Mouse (Mus musculus) heart, postnatal 10 days (tissue): ENCODE data around the gene Ccdc34. TPM values are rescaled to one million over a fixed set of nuclear protein-coding genes. Genes with fewer than 3 reads are reported as not detected.
A peak's percentile ranks its signal among the peaks of the same experiment; 100 is the strongest.

Experiments used
- DNase-seq, 2 experiments: peaks; one replicate each; pipeline ENCODE4 v3.0.0; 2021
- intact Hi-C: fragments of 180-260 bp; cut with DNase I; formaldehyde crosslinking; loops from one replicate; pipeline ENCODE4 v1.15.1; 2025
- total RNA-seq, 2 experiments: library from RNA; stranded (reverse); gene quantifications; 2 replicates each; pipeline ENCODE4 v1.2.3; 2021

The Ccdc34 gene
- total RNA-seq, 2 experiments from 2014 or later: 12.4 to 14.0 TPM

DNA sequence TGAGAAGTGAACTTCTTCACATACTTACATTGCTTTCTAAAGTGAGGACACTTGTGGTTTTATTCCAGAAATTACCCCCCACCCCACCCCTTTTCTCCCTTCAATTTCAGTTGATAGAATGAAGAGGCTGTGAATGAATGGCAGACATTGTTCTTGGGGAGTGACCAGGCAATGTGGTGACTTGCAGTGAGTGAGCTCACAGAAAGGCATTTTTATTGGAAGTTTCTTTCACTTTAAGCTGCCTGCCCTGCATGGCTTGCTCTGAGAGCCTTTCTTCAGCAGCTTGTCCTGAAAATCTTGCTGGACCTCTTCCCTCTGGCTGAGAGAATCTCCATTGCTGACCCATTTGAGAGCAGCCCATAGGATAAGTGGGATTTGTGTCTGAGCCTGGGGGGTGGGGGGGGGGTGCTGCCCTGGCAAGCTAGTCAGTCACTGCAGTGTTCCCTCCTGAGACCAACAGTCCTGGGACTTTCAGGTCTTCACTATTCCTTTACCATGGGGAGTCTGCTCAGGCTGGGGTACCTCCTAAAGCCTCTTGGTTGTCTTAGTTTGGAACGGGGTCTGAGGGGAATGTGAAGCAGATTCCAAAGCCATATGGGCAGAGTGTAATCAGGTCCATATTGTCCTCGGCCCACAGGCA lies 159.3 kb downstream of the Ccdc34 start:
- intact Hi-C loops: no loop called here
- peak in 1 of 2 experiments; percentile 36 for DNase-seq

DNA sequence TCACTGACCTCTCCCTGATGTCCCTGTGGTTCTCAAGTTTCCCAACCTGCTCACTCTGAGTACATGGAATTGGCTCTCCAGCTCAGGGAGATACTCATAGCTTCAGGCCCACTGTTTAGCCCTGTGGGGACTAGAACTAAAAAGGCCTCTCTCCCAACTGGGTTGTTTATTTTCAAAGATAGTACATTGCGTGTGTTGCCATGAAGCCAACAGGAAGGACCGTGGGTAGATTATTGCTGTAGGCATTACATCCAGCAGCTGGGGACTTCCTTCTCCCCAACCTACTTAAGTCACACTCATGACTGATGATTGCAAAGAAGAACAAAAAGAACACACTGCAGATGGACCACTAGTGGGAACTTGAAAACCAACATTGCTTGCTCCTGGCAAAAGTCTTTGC lies 159.8 kb downstream of the Ccdc34 start:
- DNase-seq: no peak

DNA sequence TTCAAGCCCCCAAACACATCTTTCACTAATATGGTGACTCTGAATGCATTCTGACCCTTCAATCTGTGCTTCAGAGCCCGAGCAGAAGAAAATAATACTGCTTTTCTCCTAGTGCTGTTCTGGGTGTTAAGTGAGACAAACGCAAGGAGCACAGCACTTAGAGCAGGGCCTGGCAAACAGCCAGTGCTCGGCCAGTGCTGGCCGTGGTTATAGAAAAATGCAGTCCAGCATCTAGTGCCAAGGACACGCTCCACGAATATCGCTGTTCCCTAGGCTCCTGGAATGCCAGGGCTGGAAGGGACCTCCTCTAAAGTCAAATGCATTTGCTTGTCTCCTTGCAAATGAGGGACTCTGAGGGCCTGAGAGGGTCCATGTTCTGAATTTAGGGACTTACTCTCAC lies 160.3 kb downstream of the Ccdc34 start:
- DNase-seq: peak; percentile 66 to 81
- intact Hi-C loops: no loop called here

More for the DNA sequence above, 159.8 kb downstream of the Ccdc34 start:
- intact Hi-C loops: no loop called here

DNA sequence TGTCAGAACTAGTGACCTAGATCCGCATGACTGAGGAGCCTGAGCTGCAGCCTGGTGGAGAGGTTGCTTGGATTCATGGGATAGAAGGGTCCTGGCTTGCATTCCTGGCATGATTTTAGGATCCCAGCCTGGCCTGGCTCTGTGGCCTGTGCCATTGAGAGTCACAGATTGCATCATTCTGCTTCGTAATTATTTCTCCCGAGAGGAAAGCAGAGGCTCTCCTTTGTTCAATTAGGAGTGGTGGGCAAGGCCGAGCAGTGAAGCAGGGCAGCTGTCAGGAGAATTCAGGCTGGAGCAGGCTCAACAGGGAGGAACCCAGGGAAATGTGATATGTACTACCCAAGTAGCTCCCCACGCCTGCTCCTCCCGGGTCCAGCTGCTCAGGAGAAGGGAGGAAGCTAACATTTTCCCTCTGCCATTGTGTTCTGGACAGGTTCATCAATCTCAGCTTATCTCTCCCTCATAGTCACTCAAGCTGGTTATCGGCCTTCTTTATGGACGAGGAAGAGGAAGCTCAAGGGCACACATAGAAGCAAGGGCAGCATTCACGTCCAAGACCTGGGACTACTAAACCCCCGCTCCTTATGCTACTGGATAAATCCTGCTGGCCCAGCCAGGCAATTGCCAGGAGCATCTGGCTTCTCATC lies 162.2 kb downstream of the Ccdc34 start:
- peak; percentile 58 to 70 for DNase-seq

DNA sequence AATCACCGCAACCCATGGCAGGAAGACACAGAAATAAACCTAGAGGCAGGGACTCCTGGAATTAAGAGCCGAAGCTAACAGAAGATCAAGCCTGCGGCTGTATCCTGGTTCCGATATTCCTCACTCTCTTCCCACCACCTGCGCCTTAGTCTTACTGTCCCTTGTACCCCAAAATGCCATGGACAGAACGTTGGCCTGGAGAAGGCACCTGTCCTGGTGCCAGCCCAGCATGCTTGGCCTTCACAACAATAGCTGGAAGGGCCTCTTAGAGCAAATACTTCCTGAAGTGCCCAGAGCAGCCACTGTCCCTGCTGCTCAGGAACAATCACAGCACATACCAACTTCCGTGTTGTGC lies 162.7 kb downstream of the Ccdc34 start:
- intact Hi-C loops: no loop called here
- no peak for DNase-seq

More for the DNA sequence above, 162.2 kb downstream of the Ccdc34 start:
- intact Hi-C loops: no loop called here

GRCm38 (mm10) chr2:110181666-110182065 lies 164.0 kb downstream of the Ccdc34 start:
- intact Hi-C loops: no loop called here
- DNase-seq: no peak

DNA sequence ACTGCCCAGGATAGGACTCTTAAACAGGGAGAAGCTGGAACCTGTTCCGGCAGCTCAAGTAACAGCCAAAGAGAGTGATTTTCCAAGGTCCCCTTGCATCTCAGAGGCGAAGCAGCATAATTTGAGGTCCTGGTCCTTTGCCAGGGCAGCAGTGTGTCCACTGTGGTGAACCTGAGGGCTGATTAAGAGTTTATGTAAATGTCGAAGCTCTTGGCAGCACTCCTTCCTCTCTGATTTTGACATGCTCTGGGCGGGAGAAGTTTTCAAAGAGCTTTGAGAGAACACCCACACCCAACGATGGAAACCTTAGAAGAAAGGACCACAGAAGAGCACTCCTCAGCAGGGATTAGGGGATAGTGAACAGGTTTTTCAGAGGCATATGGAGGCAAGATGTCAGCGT lies 164.6 kb downstream of the Ccdc34 start:
- intact Hi-C loops: no loop called here
- DNase-seq: peak; percentile 47 to 51

DNA sequence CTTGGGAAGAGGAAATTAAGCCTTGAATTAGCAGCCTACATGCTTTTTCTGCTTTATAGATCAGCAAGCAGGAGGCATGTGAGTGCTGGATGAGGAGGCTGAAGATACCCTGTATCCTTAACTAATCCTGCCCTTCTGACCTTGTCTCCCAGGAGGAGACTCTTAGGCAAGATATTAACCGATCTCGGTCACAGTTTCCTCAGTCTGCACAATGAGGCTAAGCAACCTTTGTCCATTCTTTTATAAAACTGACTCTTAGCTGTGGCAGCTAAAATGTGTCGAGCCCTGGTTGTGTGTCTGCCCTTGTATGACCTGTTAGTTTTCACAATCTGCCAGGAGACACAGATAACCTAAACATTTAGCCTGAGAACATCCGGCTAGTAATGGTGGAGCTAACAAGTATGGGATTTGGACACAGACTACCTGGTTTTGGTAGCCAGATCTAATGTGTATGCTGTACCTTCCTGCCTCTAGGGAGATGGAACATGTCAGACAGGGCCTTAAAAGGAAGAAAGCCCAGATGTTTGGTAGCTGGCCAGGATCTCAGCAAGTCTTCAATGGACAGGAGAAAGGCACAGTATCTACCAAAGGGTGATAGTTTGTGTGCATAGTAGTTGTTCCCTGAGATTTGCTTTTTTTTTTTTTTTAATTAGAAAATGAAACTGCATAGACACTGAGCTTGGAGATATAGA lies 165.3 kb downstream of the Ccdc34 start:
- intact Hi-C loops: no loop called here
- DNase-seq: no peak

GRCm38 (mm10) chr2:110184071-110184470 lies 166.5 kb downstream of the Ccdc34 start:
- intact Hi-C loops: no loop called here
- no peak for DNase-seq

- intact Hi-C loops: no loop called here
- DNase-seq: peak; percentile 72
Measured at GRCm38 (mm10) chr2:110186427-110186980, 168.9 kb downstream of the Ccdc34 start.

GRCm38 (mm10) chr2:110188696-110189397 lies 171.2 kb downstream of the Ccdc34 start:
- intact Hi-C loops: no loop called here
- DNase-seq: no peak

- DNase-seq: no peak
- intact Hi-C loops: no loop called here
Measured at GRCm38 (mm10) chr2:110190416-110190815, 172.8 kb downstream of the Ccdc34 start.

GRCm38 (mm10) chr2:110191186-110191690 lies 173.6 kb downstream of the Ccdc34 start:
- intact Hi-C loops: no loop called here
- DNase-seq: no peak

DNA sequence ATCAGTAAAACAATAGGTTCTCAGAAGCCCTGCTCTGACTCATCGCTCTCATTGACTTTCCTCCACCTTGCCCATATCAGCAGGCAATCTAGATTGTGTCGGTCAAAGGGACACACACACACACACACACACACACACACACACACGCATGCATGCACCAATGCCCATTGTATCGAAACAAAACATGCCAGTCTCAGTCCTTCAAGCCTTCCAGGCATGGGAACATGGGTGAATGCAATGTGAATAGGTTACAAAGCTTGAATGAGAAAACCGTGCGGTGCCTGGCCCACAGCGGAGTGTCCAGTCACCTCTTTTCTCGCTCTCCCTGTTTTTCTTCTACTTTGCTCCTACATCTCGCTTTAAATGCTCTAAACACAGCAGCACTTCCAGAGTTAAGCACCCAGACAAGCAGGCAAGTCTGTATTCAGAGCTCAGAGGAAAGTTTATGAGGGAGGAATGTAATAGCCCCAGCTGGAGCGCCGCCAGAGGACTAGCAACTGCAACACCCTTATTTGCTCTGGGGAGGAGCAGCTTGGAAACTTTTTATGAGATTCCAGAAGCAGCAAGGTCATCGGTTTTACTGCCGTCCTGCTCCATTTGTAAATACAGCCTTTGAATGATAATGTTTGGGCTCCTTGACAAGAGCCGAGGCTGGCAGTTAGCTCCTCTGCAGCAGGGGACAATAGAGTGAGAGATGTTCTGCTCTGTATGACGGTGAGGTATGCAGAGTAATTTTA lies 174.5 kb downstream of the Ccdc34 start:
- DNase-seq: peak; percentile 80 to 87
- intact Hi-C loops: no loop called here

GRCm38 (mm10) chr2:110192702-110193312 lies 175.2 kb downstream of the Ccdc34 start:
- intact Hi-C loops: no loop called here
- DNase-seq: peak; percentile 36 to 40

- intact Hi-C loops: no loop called here
- no peak for DNase-seq
Measured at GRCm38 (mm10) chr2:110196551-110196950, 178.9 kb downstream of the Ccdc34 start.

DNA sequence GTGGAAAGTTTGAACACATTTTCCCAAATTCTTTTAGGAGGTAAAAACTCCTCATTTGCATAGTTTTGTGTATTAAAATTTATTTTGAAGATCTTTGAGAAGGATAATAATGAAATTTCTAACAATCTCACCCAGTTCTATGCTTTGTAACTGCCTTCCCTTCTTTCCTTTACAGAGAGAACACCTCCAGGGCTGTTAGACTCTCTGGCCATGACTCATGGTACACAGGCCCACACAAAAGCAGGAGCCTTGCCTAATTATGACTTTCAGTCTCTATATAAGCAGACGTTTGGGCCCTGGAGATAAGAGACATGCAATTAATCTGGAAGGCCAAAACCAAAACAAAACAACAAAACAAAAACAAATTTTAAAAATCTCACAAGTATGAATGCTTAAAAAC lies 182.0 kb downstream of the Ccdc34 start:
- intact Hi-C loops: no loop called here

GRCm38 (mm10) chr2:110201770-110202169 lies 184.2 kb downstream of the Ccdc34 start:
- intact Hi-C loops: no loop called here

More for the DNA sequence above, 182.0 kb downstream of the Ccdc34 start:
- DNase-seq: no peak

DNA sequence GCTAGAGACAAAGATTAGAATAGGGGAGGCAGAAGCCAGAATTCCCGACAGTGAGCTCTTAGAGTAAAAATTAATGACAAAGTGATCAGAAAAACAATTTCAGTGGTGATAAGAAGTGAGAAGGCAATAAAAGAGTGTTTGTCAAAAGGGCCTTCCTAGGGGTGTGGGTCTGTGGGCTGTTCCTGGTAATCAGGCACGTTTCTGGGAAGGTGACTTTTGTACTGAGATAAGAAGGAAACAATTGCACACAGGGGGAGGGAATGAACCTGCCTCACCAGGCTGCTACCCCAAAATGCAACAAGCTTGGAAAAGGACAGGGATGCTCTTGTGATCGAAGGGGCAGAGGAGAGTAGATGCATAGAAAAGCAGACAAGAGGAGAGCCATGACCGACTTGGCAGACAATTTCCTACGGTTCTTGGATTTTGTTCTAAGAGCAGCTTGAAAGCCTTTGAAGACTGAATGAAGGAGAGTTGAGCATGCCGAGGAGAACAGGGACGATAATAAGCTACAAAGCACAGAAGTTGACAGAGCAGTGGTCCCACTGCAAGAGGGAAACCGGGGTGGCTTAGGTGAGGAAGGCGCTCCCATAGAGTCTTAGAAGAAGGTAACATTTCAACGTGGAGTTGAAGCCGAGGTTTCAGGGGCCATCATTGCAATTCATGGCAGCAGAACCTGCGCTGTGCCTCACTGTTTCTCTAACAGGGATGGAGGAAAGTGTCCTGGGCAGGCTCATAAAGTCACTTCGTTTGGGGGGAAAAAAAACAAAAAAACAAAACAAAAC lies 185.3 kb downstream of the Ccdc34 start:
- intact Hi-C loops: no loop called here
- DNase-seq: no peak

More at GRCm38 (mm10) chr2:110201770-110202169, 184.2 kb downstream of the Ccdc34 start:
- DNase-seq: no peak
